Mouse (Mus musculus) heart, embryonic 12.5 days (tissue): ENCODE data around the gene Scrn1. TPM values are rescaled to one million over a fixed set of nuclear protein-coding genes. Genes with fewer than 3 reads are reported as not detected.
A peak's percentile ranks its signal among the peaks of the same experiment; 100 is the strongest.

Experiments
- ATAC-seq: fragments of 200-750 bp; cut with Nextera tagmentation; 2 replicates; pipeline ENCODE4 v1.8.0; 2017; ENCODE audit warnings: moderate TSS enrichment, moderate library complexity; ENCODE audit not compliant: insufficient number of reproducible peaks, low FRiP score
- H3K27ac ChIP-seq: fragments of 300-500 bp; sonication (generic); 2 replicates; pipeline ENCODE4 v1.5.1; 2016; ENCODE audit warnings: mild to moderate bottlenecking, moderate library complexity; ENCODE audit not compliant: poor library complexity, severe bottlenecking
- H3K27me3 ChIP-seq: fragments of 300-500 bp; sonication (generic); replicated peaks from 2 replicates; pipeline ENCODE4 v1.6.1; 2016; ENCODE audit warnings: mild to moderate bottlenecking, moderate library complexity
- H3K36me3 ChIP-seq: fragments of 300-500 bp; sonication (generic); 2 replicates; pipeline ENCODE4 v1.6.1; 2016; ENCODE audit warnings: mild to moderate bottlenecking, moderate library complexity
- H3K4me1 ChIP-seq: fragments of 300-500 bp; sonication (generic); replicated peaks from 2 replicates; pipeline ENCODE4 v1.6.1; 2016; ENCODE audit warnings: mild to moderate bottlenecking
- H3K4me2 ChIP-seq: fragments of 300-500 bp; sonication (generic); 2 replicates; pipeline ENCODE4 v1.6.1; 2016; ENCODE audit warnings: mild to moderate bottlenecking, moderate library complexity
- H3K4me3 ChIP-seq: fragments of 300-500 bp; sonication (generic); 2 replicates; pipeline ENCODE4 v1.5.1; 2016; ENCODE audit warnings: mild to moderate bottlenecking
- H3K9ac ChIP-seq: fragments of 300-500 bp; sonication (generic); 2 replicates; pipeline ENCODE4 v1.6.1; 2016; ENCODE audit warnings: mild to moderate bottlenecking, moderate library complexity
- H3K9me3 ChIP-seq: fragments of 300-500 bp; sonication (generic); replicated peaks from 2 replicates; pipeline ENCODE4 v1.6.1; 2016; ENCODE audit warnings: mild to moderate bottlenecking, moderate library complexity
- WGBS: fragments of 180-500 bp; shearing (Covaris S2); methylation state at CpG from one replicate; pipeline ENCODE4 v1.1.7; 2016; 5-methylcytosine and 5-hydroxymethylcytosine counted together
- polyA plus RNA-seq: library from polyadenylated mRNA; unstranded; fragments of >200 nt; fragmentation: Nextera tagmentation; extraction: Ambion mirVana; gene quantifications from 2 replicates; pipeline ENCODE4 v1.2.1, GENCODE M21; 2016

The Scrn1 gene
- polyA plus RNA-seq, 1 experiment from 2014 or later = 14.5 TPM

- peak overlapping the region; percentile 65 for H3K4me3 ChIP-seq
- WGBS = 46% methylated on average over 3 of the region's 3 CpGs
These were observed 1.3 kb downstream of the Scrn1 start for GRCm38 (mm10) chr6:54565012-54565411.

GRCm38 (mm10) chr6:54564506-54564991 lies 1.7 kb downstream of the Scrn1 start:
- H3K9me3 ChIP-seq = no peaks in the 10 kb centered on the region
- no peak overlapping the region for H3K9ac ChIP-seq
- peak overlapping the region; percentile 96 for H3K4me2 ChIP-seq
- 58% methylated on average over 9 of the region's 9 CpGs for WGBS
- H3K4me3 ChIP-seq = no peak overlapping the region
- peaks cover 11% of the 10 kb centered on the region for H3K4me1 ChIP-seq
- no peak for ATAC-seq
- H3K27ac ChIP-seq = no peak overlapping the region
- no peaks in the 10 kb centered on the region for H3K36me3 ChIP-seq
- H3K27me3 ChIP-seq = peaks cover 19% of the 10 kb centered on the region

More at GRCm38 (mm10) chr6:54565012-54565411, 1.3 kb downstream of the Scrn1 start:
- Histone ChIP-seq H3K27me3 (peaks cover 15% of the 10 kb centered on the region), H3K9me3 (no peaks in the 10 kb centered on the region), H3K4me1 (peaks cover 11% of the 10 kb centered on the region), H3K9ac (no peak overlapping the region), H3K4me2 (peak overlapping the region; percentile 96), H3K27ac (no peak overlapping the region), H3K36me3 (no peaks in the 10 kb centered on the region)
- no peak for ATAC-seq

- peaks cover 19% of the 10 kb centered on the region for H3K27me3 ChIP-seq
- 94% methylated on average over 4 of the region's 4 CpGs for WGBS
- peaks cover 11% of the 10 kb centered on the region for H3K4me1 ChIP-seq
- no peak overlapping the region for H3K4me2 ChIP-seq
- H3K9me3 ChIP-seq = no peaks in the 10 kb centered on the region
- H3K36me3 ChIP-seq = no peaks in the 10 kb centered on the region
- no peak overlapping the region for H3K4me3 ChIP-seq
- H3K9ac ChIP-seq = no peak overlapping the region
- ATAC-seq = no peak
- no peak overlapping the region for H3K27ac ChIP-seq
These were observed 2.7 kb downstream of the Scrn1 start for GRCm38 (mm10) chr6:54563561-54563960.

GRCm38 (mm10) chr6:54562018-54562809 lies 4.1 kb downstream of the Scrn1 start:
- no peak for ATAC-seq
- 70% methylated on average over 17 of the region's 17 CpGs for WGBS

GRCm38 (mm10) chr6:54558466-54558865 lies 7.8 kb downstream of the Scrn1 start:
- Histone ChIP-seq H3K9ac (no peak overlapping the region), H3K27me3 (0 out of 2 replicates have a peak, but pooled peaks cover 4% of the 10 kb centered on the region), H3K9me3 (no peaks in the 10 kb centered on the region), H3K4me1 (peaks cover 26% of the 10 kb centered on the region), H3K27ac (no peak overlapping the region), H3K4me2 (no peak overlapping the region), H3K36me3 (peaks cover 3% of the 10 kb centered on the region; the same call in 1 of the 2 replicates), H3K4me3 (no peak overlapping the region)
- no peak for ATAC-seq
- WGBS = 71% methylated on average over 7 of the region's 7 CpGs

More at GRCm38 (mm10) chr6:54562018-54562809, 4.1 kb downstream of the Scrn1 start:
- Histone ChIP-seq H3K27ac (no peak overlapping the region), H3K9ac (no peak overlapping the region), H3K4me2 (no peak overlapping the region), H3K4me3 (no peak overlapping the region), H3K36me3 (peaks cover 3% of the 10 kb centered on the region; the same call in 1 of the 2 replicates), H3K9me3 (no peaks in the 10 kb centered on the region), H3K4me1 (peaks cover 11% of the 10 kb centered on the region), H3K27me3 (peaks cover 16% of the 10 kb centered on the region)

- peaks cover 3% of the 10 kb centered on the region; the same call in 1 of the 2 replicates for H3K36me3 ChIP-seq
- H3K4me2 ChIP-seq = no peak overlapping the region
- H3K4me3 ChIP-seq = no peak overlapping the region
- H3K9ac ChIP-seq = no peak overlapping the region
- 82% methylated on average over 7 of the region's 7 CpGs for WGBS
- peaks cover 26% of the 10 kb centered on the region for H3K4me1 ChIP-seq
- H3K9me3 ChIP-seq = no peaks in the 10 kb centered on the region
- H3K27ac ChIP-seq = no peak overlapping the region
- H3K27me3 ChIP-seq = 0 out of 2 replicates have a peak, but pooled peaks cover 4% of the 10 kb centered on the region
- ATAC-seq = no peak
These were observed 8.6 kb downstream of the Scrn1 start for GRCm38 (mm10) chr6:54557671-54558070.

- Histone ChIP-seq H3K4me1 (peaks cover 28% of the 10 kb centered on the region), H3K9ac (no peak overlapping the region), H3K4me3 (no peak overlapping the region), H3K27ac (0 out of 2 replicates have a peak overlapping the region, but pooled peaks have one; percentile 52), H3K9me3 (no peaks in the 10 kb centered on the region), H3K27me3 (0 out of 2 replicates have a peak, but pooled peaks cover 4% of the 10 kb centered on the region), H3K36me3 (peaks cover 3% of the 10 kb centered on the region; the same call in 1 of the 2 replicates), H3K4me2 (no peak overlapping the region)
- ATAC-seq = no peak
- 42% methylated on average over 1 of the region's 1 CpGs for WGBS
These were observed 10.5 kb downstream of the Scrn1 start for GRCm38 (mm10) chr6:54555816-54556215.

- H3K4me2 ChIP-seq = no peak overlapping the region
- no peak overlapping the region for H3K9ac ChIP-seq
- no peaks in the 10 kb centered on the region for H3K27me3 ChIP-seq
- H3K9me3 ChIP-seq = no peaks in the 10 kb centered on the region
- 52% methylated on average over 8 of the region's 8 CpGs for WGBS
- peak overlapping the region; percentile 79 for H3K27ac ChIP-seq
- H3K36me3 ChIP-seq = peaks cover 3% of the 10 kb centered on the region; the same call in 1 of the 2 replicates
- H3K4me3 ChIP-seq = no peak overlapping the region
- peak; percentile 36; the same call in 1 of the 2 replicates for ATAC-seq
- H3K4me1 ChIP-seq = peaks cover 40% of the 10 kb centered on the region
These were observed 11.8 kb downstream of the Scrn1 start for GRCm38 (mm10) chr6:54554341-54555110.

- H3K27ac ChIP-seq = peak overlapping the region; percentile 79
- no peaks in the 10 kb centered on the region for H3K9me3 ChIP-seq
- no peak overlapping the region for H3K4me3 ChIP-seq
- H3K4me1 ChIP-seq = peaks cover 48% of the 10 kb centered on the region
- ATAC-seq = no peak
- peaks cover 3% of the 10 kb centered on the region; the same call in 1 of the 2 replicates for H3K36me3 ChIP-seq
- no peaks in the 10 kb centered on the region for H3K27me3 ChIP-seq
- H3K9ac ChIP-seq = no peak overlapping the region
- no peak overlapping the region for H3K4me2 ChIP-seq
- WGBS = 73% methylated on average over 2 of the region's 2 CpGs
These were observed 12.7 kb downstream of the Scrn1 start for GRCm38 (mm10) chr6:54553632-54554031.

GRCm38 (mm10) chr6:54552721-54553413 lies 13.4 kb downstream of the Scrn1 start:
- H3K4me1 ChIP-seq = peaks cover 54% of the 10 kb centered on the region
- H3K4me2 ChIP-seq = no peak overlapping the region
- H3K9me3 ChIP-seq = no peaks in the 10 kb centered on the region
- H3K36me3 ChIP-seq = peaks cover 3% of the 10 kb centered on the region; the same call in 1 of the 2 replicates
- ATAC-seq = no peak
- H3K27me3 ChIP-seq = no peaks in the 10 kb centered on the region
- H3K9ac ChIP-seq = no peak overlapping the region
- no peak overlapping the region for H3K4me3 ChIP-seq
- WGBS = 82% methylated on average over 9 of the region's 9 CpGs
- no peak overlapping the region for H3K27ac ChIP-seq
